Mouse (Mus musculus) kidney, adult 2 months (tissue): Measurements from ENCODE around the gene Glis1. TPM values are rescaled to one million over a fixed set of nuclear protein-coding genes. Genes with fewer than 3 reads are reported as not detected.
"Not testable (repeated sequence)": the region's sequence is repeated elsewhere in the genome, so short reads cannot be mapped to it uniquely, and the experiment has no call there.

Source experiments
- DNase-seq: peaks from one replicate; pipeline ENCODE4 v3.0.0; 2021
- H3K27ac ChIP-seq: fragments of 200-500 bp; 2 replicates; pipeline ENCODE4 v1.5.1; 2012; ENCODE audit warnings: low read depth, low read length, control low read depth, inconsistent platforms; ENCODE audit not compliant: insufficient read depth
- H3K27me3 ChIP-seq: fragments of 200-500 bp; replicated peaks from 2 replicates; pipeline ENCODE4 v1.6.1; 2012; ENCODE audit warnings: mild to moderate bottlenecking, moderate library complexity, low read length, inconsistent platforms; ENCODE audit not compliant: control insufficient read depth, insufficient read depth
- H3K36me3 ChIP-seq: fragments of 200-500 bp; 2 replicates; pipeline ENCODE4 v1.6.1; 2012; ENCODE audit warnings: mild to moderate bottlenecking, moderate library complexity, low read length, inconsistent platforms; ENCODE audit not compliant: control insufficient read depth, insufficient read depth
- H3K4me1 ChIP-seq: fragments of 200-500 bp; 2 replicates; pipeline ENCODE4 v1.6.1; 2011; ENCODE audit warnings: low read length; ENCODE audit not compliant: control insufficient read depth, insufficient read depth
- H3K4me3 ChIP-seq: fragments of 200-500 bp; 2 replicates; pipeline ENCODE4 v1.5.1; 2011; ENCODE audit warnings: mild to moderate bottlenecking, low read depth, low read length, control low read depth; ENCODE audit not compliant: insufficient read depth
- CTCF ChIP-seq: fragments of 200-500 bp; conservative IDR thresholded peaks from 2 replicates; pipeline ENCODE4 v1.5.1; 2011; ENCODE audit warnings: low read depth, mild to moderate bottlenecking, control low read depth, low read length, moderate library complexity, mixed read lengths; ENCODE audit not compliant: insufficient read depth, insufficient read length
- POLR2A ChIP-seq: fragments of 200-500 bp; IDR thresholded peaks from one replicate; pipeline ENCODE4 v1.6.1; 2011; ENCODE audit warnings: low read depth, low read length, control low read depth
- WGBS: fragments of 180-500 bp; shearing (Covaris S2); methylation state at CpG from one replicate; pipeline ENCODE4 v1.1.7; 2018; 5-methylcytosine and 5-hydroxymethylcytosine counted together
- polyA plus RNA-seq: library from polyadenylated mRNA; depleted of rRNA; stranded (reverse); fragments of >200 nt; gene quantifications from 2 replicates; pipeline ENCODE4 v1.2.3, GENCODE M21; 2012

The Glis1 gene
- polyA plus RNA-seq, 1 experiment = 15.2 TPM

DNA sequence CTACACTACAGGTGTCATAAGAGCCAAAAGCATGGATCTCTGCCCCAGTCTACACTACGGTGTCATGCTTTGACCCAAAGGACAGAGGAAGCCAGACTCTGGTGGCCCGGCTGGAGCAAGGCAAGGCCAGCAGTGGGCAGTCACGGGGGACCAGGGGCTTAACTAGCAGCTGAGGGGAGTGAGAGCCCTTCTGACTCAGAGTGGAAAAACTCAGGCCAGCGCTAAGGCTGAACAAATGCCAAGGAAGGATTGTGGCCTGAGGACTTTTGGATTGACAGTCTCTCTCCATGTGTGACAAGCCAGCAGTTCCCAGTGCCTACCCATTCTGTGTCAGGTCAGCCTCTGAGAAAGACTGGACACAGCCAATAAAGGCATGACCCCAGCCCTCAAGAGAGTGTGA lies 159.0 kb downstream of the Glis1 start:
- H3K4me3 ChIP-seq = no peak overlapping the region
- no peaks in the 10 kb centered on the region for H3K36me3 ChIP-seq
- TF ChIP-seq POLR2A (no peak), CTCF (no peak)
- 73% methylated on average over 4 of the region's 4 CpGs for WGBS
- H3K4me1 ChIP-seq = no peaks in the 10 kb centered on the region
- peak; percentile 32 for DNase-seq
- no peaks in the 10 kb centered on the region for H3K27me3 ChIP-seq
- no peak overlapping the region for H3K27ac ChIP-seq

DNA sequence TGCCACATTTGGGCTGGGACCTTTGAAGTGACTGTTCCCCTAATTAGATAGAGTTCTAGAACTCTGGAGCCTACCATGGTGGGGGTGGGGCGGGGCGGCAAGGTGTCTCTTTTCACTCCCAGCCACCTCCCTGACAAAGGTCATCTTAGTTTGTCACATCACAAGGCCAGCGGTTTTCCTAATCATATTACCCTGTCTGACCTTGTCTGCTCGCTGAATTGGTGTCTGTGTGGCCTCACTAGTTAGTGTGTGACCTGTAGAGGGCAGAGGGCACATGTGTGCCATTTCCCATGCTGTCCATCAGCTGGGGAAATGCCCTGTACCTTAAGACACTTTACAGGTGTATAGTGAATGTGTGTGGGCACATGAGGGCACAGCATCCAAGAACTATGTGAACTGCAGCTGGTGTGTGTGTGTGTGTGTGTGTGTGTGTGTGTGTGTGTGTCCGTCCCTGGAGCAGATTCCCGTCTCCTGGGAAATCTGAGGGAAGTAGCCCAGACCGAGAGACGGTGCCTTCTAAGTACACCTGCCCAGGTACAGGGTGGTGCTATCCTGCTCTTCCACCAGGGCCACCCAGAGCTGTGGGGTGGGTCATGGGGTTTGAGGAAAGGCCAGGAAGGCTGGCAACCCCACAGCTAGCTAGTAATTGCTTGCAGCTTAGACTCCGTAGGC lies 163.0 kb downstream of the Glis1 start:
- H3K4me1 ChIP-seq = no peaks in the 10 kb centered on the region
- H3K27me3 ChIP-seq = no peaks in the 10 kb centered on the region
- H3K4me3 ChIP-seq = no peak overlapping the region
- H3K27ac ChIP-seq = no peak overlapping the region
- no peaks in the 10 kb centered on the region for H3K36me3 ChIP-seq
- WGBS = 65% methylated on average over 9 of the region's 9 CpGs
- DNase-seq = no peak
- no peak for TF ChIP-seq POLR2A

- Histone ChIP-seq H3K4me3 (no peak overlapping the region), H3K27ac (no peak overlapping the region), H3K4me1 (no peaks in the 10 kb centered on the region), H3K27me3 (no peaks in the 10 kb centered on the region), H3K36me3 (no peaks in the 10 kb centered on the region)
- no peak for TF ChIP-seq CTCF
- no peak for TF ChIP-seq POLR2A
- DNase-seq = no peak
- WGBS = 49% methylated on average over 10 of the region's 10 CpGs
Measured at GRCm38 (mm10) chr4:107597898-107598580, 163.6 kb downstream of the Glis1 start.

- DNase-seq, H3K27me3 ChIP-seq, H3K27ac ChIP-seq, H3K36me3 ChIP-seq, H3K4me3 ChIP-seq, H3K4me1 ChIP-seq: not testable (repeated sequence)
- whole genome bisulfite sequencing = 94% methylated on average over 5 of the region's 5 CpGs
Measured at GRCm38 (mm10) chr4:107598581-107598958, 164.2 kb downstream of the Glis1 start.

DNA sequence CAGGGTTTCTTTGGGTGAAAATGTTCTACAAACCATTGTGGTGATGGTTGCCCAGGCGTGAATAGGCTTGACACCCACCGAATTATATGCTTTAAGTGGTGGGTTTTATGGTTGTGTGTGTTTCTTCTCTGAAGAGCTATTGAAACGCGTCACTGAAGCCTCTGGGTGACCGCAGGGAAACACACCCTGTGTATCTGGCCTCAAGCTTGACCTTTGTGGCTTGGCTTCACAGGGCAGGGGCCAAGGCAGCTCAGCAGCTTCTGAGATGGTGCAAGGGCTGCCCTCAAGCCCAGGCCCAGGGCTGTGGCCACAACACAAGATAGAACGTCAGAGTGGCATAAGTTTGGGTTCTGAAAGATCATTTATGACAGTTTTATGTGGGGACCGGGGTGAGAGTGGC lies 167.9 kb downstream of the Glis1 start:
- peak; percentile 7 for DNase-seq

GRCm38 (mm10) chr4:107602787-107603186 lies 168.4 kb downstream of the Glis1 start:
- Histone ChIP-seq H3K36me3 (no peaks in the 10 kb centered on the region), H3K27me3 (no peaks in the 10 kb centered on the region), H3K27ac (no peak overlapping the region), H3K4me1 (no peaks in the 10 kb centered on the region), H3K4me3 (no peak overlapping the region)
- DNase-seq = peak; percentile 48
- whole genome bisulfite sequencing = 53% methylated on average over 14 of the region's 14 CpGs
- no peak for TF ChIP-seq POLR2A
- peak; percentile 39; the same call in 1 of the 2 replicates for TF ChIP-seq CTCF

More for the DNA sequence above, 167.9 kb downstream of the Glis1 start:
- Histone ChIP-seq H3K36me3 (no peaks in the 10 kb centered on the region), H3K4me1 (no peaks in the 10 kb centered on the region), H3K27ac (no peak overlapping the region), H3K27me3 (no peaks in the 10 kb centered on the region), H3K4me3 (no peak overlapping the region)
- TF ChIP-seq POLR2A (no peak), CTCF (no peak)
- WGBS = 70% methylated on average over 7 of the region's 7 CpGs

GRCm38 (mm10) chr4:107603208-107603607 lies 168.8 kb downstream of the Glis1 start:
- H3K4me1 ChIP-seq = no peaks in the 10 kb centered on the region
- 55% methylated on average over 7 of the region's 7 CpGs for WGBS

More at GRCm38 (mm10) chr4:107603208-107603607, 168.8 kb downstream of the Glis1 start:
- peak; percentile 17 for DNase-seq
- TF ChIP-seq CTCF (no peak), POLR2A (no peak)
- H3K4me3 ChIP-seq = no peak overlapping the region
- H3K36me3 ChIP-seq = no peaks in the 10 kb centered on the region
- no peak overlapping the region for H3K27ac ChIP-seq
- H3K27me3 ChIP-seq = no peaks in the 10 kb centered on the region
